Mouse (Mus musculus) intestine, postnatal 0 days (tissue): ENCODE measurements at regions not wholly inside any gene's neighbourhood (a gene's known extent, or its start where the extent isn't known, plus 50 kb on each side); places are given as distances from the start of the nearest gene placed in this dataset.

Source experiments
- ATAC-seq: fragments of 200-750 bp; cut with Nextera tagmentation; 2 replicates; pipeline ENCODE4 v1.8.0; 2017; ENCODE audit warnings: mild to moderate bottlenecking, moderate TSS enrichment, moderate library complexity
- H3K27ac ChIP-seq: fragments of 300-500 bp; sonication (generic); 2 replicates; pipeline ENCODE4 v1.5.1; 2014; ENCODE audit warnings: mild to moderate bottlenecking, low read depth, low read length, moderate library complexity
- H3K27me3 ChIP-seq: fragments of 300-500 bp; sonication (generic); replicated peaks from 2 replicates; pipeline ENCODE4 v1.6.1; 2014; ENCODE audit warnings: low read length, mixed read lengths; ENCODE audit not compliant: control insufficient read depth, insufficient read depth
- H3K36me3 ChIP-seq: fragments of 300-500 bp; sonication (generic); 2 replicates; pipeline ENCODE4 v1.6.1; 2014; ENCODE audit warnings: mild to moderate bottlenecking, moderate library complexity; ENCODE audit not compliant: control insufficient read depth, insufficient read depth
- H3K4me1 ChIP-seq: fragments of 300-500 bp; sonication (generic); replicated peaks from 2 replicates; pipeline ENCODE4 v1.6.1; 2014; ENCODE audit warnings: antibody characterized with exemption, low read length, mixed read lengths; ENCODE audit not compliant: control insufficient read depth, insufficient read depth
- H3K4me2 ChIP-seq: fragments of 300-500 bp; sonication (generic); replicated peaks from 2 replicates; pipeline ENCODE4 v1.6.1; 2014; ENCODE audit warnings: low read depth, mild to moderate bottlenecking, moderate library complexity
- H3K4me3 ChIP-seq: fragments of 300-500 bp; sonication (generic); 2 replicates; pipeline ENCODE4 v1.5.1; 2014; ENCODE audit warnings: low read depth, low read length
- H3K9ac ChIP-seq: fragments of 300-500 bp; sonication (generic); 2 replicates; pipeline ENCODE4 v1.6.1; 2014; ENCODE audit warnings: mild to moderate bottlenecking, low read depth, low read length
- H3K9me3 ChIP-seq: fragments of 300-500 bp; sonication (generic); 2 replicates; pipeline ENCODE4 v1.6.1; 2016; ENCODE audit warnings: mixed run types; ENCODE audit not compliant: control insufficient read depth
- CTCF ChIP-seq: sonication (generic); IDR thresholded peaks from 2 replicates; pipeline ENCODE4 v1.5.1; 2016; ENCODE audit warnings: low read depth, mild to moderate bottlenecking, control low read depth, antibody characterized with exemption, moderate library complexity
- WGBS: fragments of 180-500 bp; shearing (Covaris S2); extraction: QIAGEN DNeasy Blood & Tissue Kit; methylation state at CpG from one replicate; pipeline ENCODE4 v1.1.7; 2014; 5-methylcytosine and 5-hydroxymethylcytosine counted together

DNA sequence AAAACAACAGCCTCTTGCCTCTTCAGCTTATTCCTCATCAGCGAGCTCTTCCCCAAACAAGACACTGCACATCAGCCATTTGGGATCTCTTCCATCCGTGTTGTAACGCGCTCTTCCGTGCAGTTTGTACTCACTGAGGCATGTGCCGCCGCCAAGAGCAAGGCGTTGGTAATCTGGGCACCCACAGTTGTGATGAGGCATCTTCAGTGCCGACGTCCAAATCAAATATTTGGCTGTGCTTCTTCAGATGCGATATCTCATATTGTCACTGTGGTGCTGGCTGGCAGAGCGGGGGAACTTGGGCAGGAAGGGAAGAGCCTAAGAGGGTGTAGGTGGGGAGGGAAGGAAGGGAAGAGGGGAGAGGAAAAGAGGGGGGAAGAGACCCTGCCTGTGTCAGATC lies 439.2 kb downstream of the Tmem182 start:
- no peak overlapping the region for H3K9ac ChIP-seq
- ATAC-seq = no peak
- no peak overlapping the region for H3K4me2 ChIP-seq
- no peaks in the 10 kb centered on the region for H3K4me1 ChIP-seq
- no peaks in the 10 kb centered on the region for H3K27me3 ChIP-seq
- H3K4me3 ChIP-seq = no peak overlapping the region
- TF ChIP-seq CTCF = no peak
- no peak overlapping the region for H3K27ac ChIP-seq
- H3K9me3 ChIP-seq = no peaks in the 10 kb centered on the region
- WGBS = 90% methylated on average over 12 of the region's 12 CpGs
- no peaks in the 10 kb centered on the region for H3K36me3 ChIP-seq

DNA sequence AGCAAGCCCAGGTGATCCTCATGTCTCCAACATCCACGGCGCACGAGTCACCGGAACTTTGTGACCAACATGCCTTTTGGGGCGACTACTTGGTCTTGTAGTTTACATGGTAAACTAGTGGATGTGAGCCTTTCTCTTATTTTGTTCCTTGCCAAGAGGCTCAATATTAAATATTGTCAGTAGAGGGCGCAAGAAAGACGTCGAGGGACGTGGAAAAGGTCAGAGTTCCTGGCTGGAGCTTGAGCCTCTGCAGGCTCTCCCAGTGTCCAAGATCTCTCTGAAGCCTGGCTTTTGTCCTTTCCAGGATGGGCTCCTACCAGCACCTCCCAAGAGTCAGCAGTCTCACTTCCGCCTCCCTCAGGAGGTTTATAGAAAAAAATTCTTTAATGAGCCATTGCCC lies 458.8 kb downstream of the Tmem182 start:
- Histone ChIP-seq H3K27me3 (no peaks in the 10 kb centered on the region), H3K4me2 (no peak overlapping the region), H3K27ac (no peak overlapping the region), H3K9ac (no peak overlapping the region), H3K4me1 (no peaks in the 10 kb centered on the region), H3K4me3 (no peak overlapping the region), H3K36me3 (no peaks in the 10 kb centered on the region), H3K9me3 (no peaks in the 10 kb centered on the region)
- no peak for ATAC-seq
- WGBS = 39% methylated on average over 10 of the region's 10 CpGs
- peak; percentile 61 for TF ChIP-seq CTCF

DNA sequence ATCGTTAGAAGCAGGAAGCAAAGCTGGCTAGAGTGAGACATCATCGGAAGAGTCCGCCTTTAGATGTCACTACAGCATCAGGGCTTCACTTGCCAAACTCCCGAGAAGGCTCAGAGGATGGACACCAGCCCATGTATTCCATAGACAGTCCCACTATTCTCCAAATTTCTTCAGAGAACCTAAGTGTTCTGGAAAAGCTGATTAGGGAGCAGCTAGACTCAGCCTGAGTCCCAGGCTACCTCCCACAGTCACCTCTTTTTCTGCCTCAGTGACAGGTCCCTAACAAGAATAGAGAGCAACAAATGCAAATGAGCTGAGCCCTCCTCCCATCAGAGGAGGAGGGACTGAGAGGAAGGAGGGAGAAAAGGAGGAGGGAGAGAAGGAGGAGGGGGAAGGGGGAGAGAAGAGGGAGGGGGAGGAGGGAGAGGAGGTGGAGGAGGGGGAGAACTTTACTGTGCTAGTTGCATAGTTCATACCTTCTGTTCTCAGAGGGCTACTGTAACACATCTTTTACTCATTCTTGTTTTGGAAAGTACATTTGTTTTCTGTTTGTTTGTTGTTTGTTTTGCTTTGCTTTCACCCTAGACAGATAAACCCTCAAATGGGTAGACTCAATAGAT lies 465.8 kb downstream of the Tmem182 start:
- 34% methylated on average over 4 of the region's 4 CpGs for WGBS
- Histone ChIP-seq H3K27ac (no peak overlapping the region), H3K36me3 (no peaks in the 10 kb centered on the region)

DNA sequence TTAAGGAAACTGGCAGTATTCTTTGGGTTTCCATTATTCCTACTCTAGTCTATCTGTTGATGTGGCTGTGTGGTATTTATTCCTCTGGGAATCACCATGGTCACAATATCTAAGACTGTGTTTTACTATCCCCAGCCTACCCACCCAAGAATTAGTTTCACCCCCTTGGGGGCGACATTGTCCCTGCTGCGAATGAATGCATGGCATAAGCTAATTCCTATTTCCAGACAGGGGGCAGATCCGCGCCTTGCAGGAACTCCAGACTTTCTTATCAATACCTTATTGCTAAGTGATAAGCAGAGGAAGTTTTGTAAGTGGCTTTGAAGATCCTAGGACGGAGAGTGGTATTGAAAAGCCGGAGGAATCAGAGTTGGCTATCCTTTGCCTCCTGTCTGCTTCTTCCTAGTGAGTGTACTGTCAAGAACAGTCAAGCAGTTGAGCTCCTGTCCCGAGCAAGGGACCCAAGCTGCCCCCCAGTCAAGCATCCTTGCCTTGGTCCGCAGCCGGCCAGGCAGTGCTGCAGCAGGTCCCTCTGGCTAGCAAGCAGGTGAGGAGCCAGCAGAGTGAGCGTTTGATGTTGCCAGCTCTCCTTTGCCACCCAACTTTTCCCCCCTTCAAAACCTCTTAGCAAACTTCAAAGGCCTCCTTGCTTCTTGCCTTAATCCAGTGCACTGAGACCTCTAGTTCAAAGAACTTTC lies 469.3 kb downstream of the Tmem182 start:
- Histone ChIP-seq H3K4me3 (no peak overlapping the region), H3K27me3 (no peaks in the 10 kb centered on the region), H3K4me2 (no peak overlapping the region), H3K36me3 (no peaks in the 10 kb centered on the region), H3K4me1 (no peaks in the 10 kb centered on the region), H3K9me3 (no peaks in the 10 kb centered on the region), H3K27ac (no peak overlapping the region), H3K9ac (no peak overlapping the region)
- TF ChIP-seq CTCF = peak; percentile 59
- ATAC-seq = no peak
- 13% methylated on average over 10 of the region's 10 CpGs for WGBS

More for the DNA sequence above, 465.8 kb downstream of the Tmem182 start:
- Histone ChIP-seq H3K4me3 (no peak overlapping the region), H3K4me1 (no peaks in the 10 kb centered on the region), H3K27me3 (no peaks in the 10 kb centered on the region), H3K4me2 (no peak overlapping the region), H3K9me3 (no peaks in the 10 kb centered on the region), H3K9ac (no peak overlapping the region)
- peak; percentile 50 for TF ChIP-seq CTCF
- no peak for ATAC-seq

DNA sequence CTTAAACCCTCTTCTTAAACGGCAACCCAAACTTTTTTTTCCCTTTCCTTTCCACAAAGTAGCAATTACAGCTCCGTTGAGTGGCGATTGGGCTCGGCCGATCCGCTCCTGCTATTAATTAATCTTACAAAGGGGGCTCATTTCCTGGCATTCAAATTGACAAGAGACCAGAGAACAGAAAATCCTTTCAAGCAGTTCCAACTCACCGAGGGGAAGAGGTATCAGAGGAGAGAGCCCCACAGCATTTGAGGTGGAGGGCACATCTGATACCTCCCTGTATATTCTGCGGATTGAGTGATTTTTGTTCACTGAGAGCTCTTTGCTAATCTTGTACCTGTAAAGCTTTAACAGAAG lies 469.8 kb downstream of the Tmem182 start:
- WGBS = 21% methylated on average over 8 of the region's 8 CpGs
- no peak for TF ChIP-seq CTCF
- no peak for ATAC-seq
- H3K36me3 ChIP-seq = no peaks in the 10 kb centered on the region
- no peak overlapping the region for H3K9ac ChIP-seq
- H3K4me2 ChIP-seq = no peak overlapping the region
- no peaks in the 10 kb centered on the region for H3K4me1 ChIP-seq
- no peak overlapping the region for H3K4me3 ChIP-seq
- no peaks in the 10 kb centered on the region for H3K27me3 ChIP-seq
- no peak overlapping the region for H3K27ac ChIP-seq
- no peaks in the 10 kb centered on the region for H3K9me3 ChIP-seq

- Histone ChIP-seq H3K9ac (no peak overlapping the region), H3K4me1 (no peaks in the 10 kb centered on the region), H3K4me3 (no peak overlapping the region), H3K9me3 (no peaks in the 10 kb centered on the region), H3K4me2 (no peak overlapping the region), H3K27me3 (no peaks in the 10 kb centered on the region), H3K27ac (no peak overlapping the region), H3K36me3 (no peaks in the 10 kb centered on the region)
- no peak for ATAC-seq
- 50% methylated on average over 6 of the region's 6 CpGs for WGBS
- TF ChIP-seq CTCF = no peak
These were observed 470.2 kb downstream of the Tmem182 start for GRCm38 (mm10) chr1:41275642-41276041.
